Mouse (Mus musculus) heart, adult 2 months (tissue): ENCODE data around the gene Ttc33.

Experiments
- CTCF ChIP-seq: fragments of 200-600 bp; IDR thresholded peaks from 2 replicates; pipeline ENCODE4 v1.8.1; 2022; ENCODE audit warnings: antibody characterized with exemption, mild to moderate bottlenecking, moderate library complexity
- EP300 ChIP-seq: fragments of 200-500 bp; IDR thresholded peaks from 2 replicates; pipeline ENCODE4 v1.6.1; 2011; ENCODE audit warnings: low read depth, low read length, control low read depth; ENCODE audit not compliant: insufficient read depth
- POLR2A ChIP-seq: fragments of 200-500 bp; IDR thresholded peaks from 2 replicates; pipeline ENCODE4 v1.6.1; 2011; ENCODE audit warnings: mild to moderate bottlenecking, low read depth, low read length, control low read depth; ENCODE audit not compliant: insufficient read depth

DNA sequence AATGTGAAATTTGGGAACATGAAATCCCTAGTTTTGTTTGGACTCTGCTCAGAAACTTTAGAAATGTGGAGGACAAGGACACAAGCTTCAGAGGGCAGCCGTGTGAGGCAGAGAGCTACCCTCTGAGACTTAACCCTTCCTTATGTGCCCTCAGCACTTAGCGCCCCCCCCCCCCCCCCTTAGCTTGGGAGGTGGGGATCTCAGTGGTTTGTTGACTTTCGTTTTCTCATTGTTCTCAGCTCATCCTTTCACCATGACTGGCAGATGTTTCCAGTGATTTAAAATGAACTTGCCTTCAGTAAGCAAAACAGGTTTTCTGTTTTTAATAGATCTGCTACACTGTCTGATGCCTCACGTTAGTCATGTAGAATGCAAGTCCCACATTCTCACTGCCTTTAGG lies 1.8 kb downstream of the Ttc33 start:
- no peak for TF ChIP-seq CTCF
- TF ChIP-seq POLR2A = no peak
- no peak for TF ChIP-seq EP300
